Mouse (Mus musculus) kidney, embryonic 15.5 days (tissue): ENCODE data around the gene Fam214a. TPM values are rescaled to one million over a fixed set of nuclear protein-coding genes. Genes with fewer than 3 reads are reported as not detected.
A peak's percentile ranks its signal among the peaks of the same experiment; 100 is the strongest.

Experiments used
- ATAC-seq: fragments of 200-750 bp; cut with Nextera tagmentation; replicated peaks from 2 replicates; pipeline ENCODE4 v1.8.0; 2017; ENCODE audit warnings: moderate TSS enrichment; ENCODE audit not compliant: low FRiP score
- H3K27ac ChIP-seq: fragments of 300-500 bp; sonication (generic); 2 replicates; pipeline ENCODE4 v1.5.1; 2015; ENCODE audit warnings: mild to moderate bottlenecking, inconsistent platforms
- H3K27me3 ChIP-seq: fragments of 300-500 bp; sonication (generic); 2 replicates; pipeline ENCODE4 v1.6.1; 2015; ENCODE audit warnings: inconsistent platforms
- H3K36me3 ChIP-seq: fragments of 300-500 bp; sonication (generic); 2 replicates; pipeline ENCODE4 v1.6.1; 2015; ENCODE audit warnings: inconsistent platforms
- H3K4me1 ChIP-seq: fragments of 300-500 bp; sonication (generic); 2 replicates; pipeline ENCODE4 v1.6.1; 2015; ENCODE audit warnings: inconsistent platforms
- H3K4me2 ChIP-seq: fragments of 300-500 bp; sonication (generic); 2 replicates; pipeline ENCODE4 v1.6.1; 2015; ENCODE audit warnings: moderate library complexity, mild to moderate bottlenecking, inconsistent platforms
- H3K4me3 ChIP-seq: fragments of 300-500 bp; sonication (generic); replicated peaks from 2 replicates; pipeline ENCODE4 v1.5.1; 2015; ENCODE audit warnings: mild to moderate bottlenecking, inconsistent platforms
- H3K9ac ChIP-seq: fragments of 300-500 bp; sonication (generic); 2 replicates; pipeline ENCODE4 v1.6.1; 2015; ENCODE audit warnings: mild to moderate bottlenecking, inconsistent platforms
- H3K9me3 ChIP-seq: fragments of 300-500 bp; sonication (generic); replicated peaks from 2 replicates; pipeline ENCODE4 v1.6.1; 2016; ENCODE audit warnings: inconsistent platforms
- WGBS: fragments of 180-500 bp; shearing (Covaris S2); methylation state at CpG from one replicate; pipeline ENCODE4 v1.1.7; 2015; ENCODE audit warnings: mixed read lengths; 5-methylcytosine and 5-hydroxymethylcytosine counted together
- polyA plus RNA-seq: library from polyadenylated mRNA; unstranded; fragments of >200 nt; fragmentation: Nextera tagmentation; extraction: Ambion mirVana; gene quantifications from 2 replicates; pipeline ENCODE4 v1.2.1, GENCODE M21; 2015

Fam214a gene
- polyA plus RNA-seq, 1 experiment from 2014 or later, result 12.0 TPM

- no peaks in the 10 kb centered on the region for H3K9me3 ChIP-seq
- no peak overlapping the region for H3K9ac ChIP-seq
- H3K4me2 ChIP-seq, result no peak overlapping the region
- no peaks in the 10 kb centered on the region for H3K27me3 ChIP-seq
- peaks cover 4% of the 10 kb centered on the region; the same call in 1 of the 2 replicates for H3K4me1 ChIP-seq
- 48% methylated on average over 2 of the region's 2 CpGs for WGBS
- no peak for ATAC-seq
- no peak overlapping the region for H3K27ac ChIP-seq
- H3K4me3 ChIP-seq, result no peak overlapping the region
- no peaks in the 10 kb centered on the region for H3K36me3 ChIP-seq
Measured at GRCm38 (mm10) chr9:74985770-74986169, 33.1 kb downstream of the Fam214a start.

- Histone ChIP-seq H3K4me3 (no peak overlapping the region), H3K4me1 (peaks cover 4% of the 10 kb centered on the region; the same call in 1 of the 2 replicates), H3K9me3 (no peaks in the 10 kb centered on the region), H3K27me3 (no peaks in the 10 kb centered on the region), H3K4me2 (no peak overlapping the region), H3K27ac (no peak overlapping the region), H3K9ac (no peak overlapping the region), H3K36me3 (no peaks in the 10 kb centered on the region)
- 91% methylated on average over 7 of the region's 7 CpGs for WGBS
- ATAC-seq, result no peak
Measured at GRCm38 (mm10) chr9:74988893-74989460, 36.3 kb downstream of the Fam214a start.

DNA sequence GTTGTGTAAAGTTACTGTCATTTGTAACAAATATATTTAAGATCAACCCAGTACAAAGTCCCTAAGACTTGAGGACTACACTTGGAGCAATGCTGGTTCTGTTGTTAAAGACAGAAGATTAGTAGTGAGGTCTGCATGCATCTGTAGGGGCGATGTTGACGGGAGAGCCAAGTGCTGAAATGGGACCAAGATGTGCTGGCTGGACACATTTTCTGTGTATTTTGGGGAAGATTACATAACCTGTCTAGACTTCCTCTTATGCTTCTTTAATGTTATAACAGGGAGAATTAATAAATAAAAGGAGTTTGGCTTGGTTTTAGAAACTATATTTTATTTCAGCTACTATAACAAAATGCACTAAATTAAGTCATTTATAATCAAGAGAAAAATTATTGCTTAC lies 37.3 kb downstream of the Fam214a start:
- Histone ChIP-seq H3K36me3 (no peaks in the 10 kb centered on the region), H3K9ac (no peak overlapping the region), H3K4me1 (peaks cover 4% of the 10 kb centered on the region; the same call in 1 of the 2 replicates), H3K27me3 (no peaks in the 10 kb centered on the region), H3K27ac (no peak overlapping the region), H3K9me3 (no peaks in the 10 kb centered on the region), H3K4me3 (no peak overlapping the region), H3K4me2 (no peak overlapping the region)
- ATAC-seq, result no peak
- 85% methylated on average over 2 of the region's 2 CpGs for WGBS

- ATAC-seq, result no peak
- no peaks in the 10 kb centered on the region for H3K9me3 ChIP-seq
- H3K9ac ChIP-seq, result no peak overlapping the region
- no peak overlapping the region for H3K4me3 ChIP-seq
- H3K27me3 ChIP-seq, result no peaks in the 10 kb centered on the region
- H3K27ac ChIP-seq, result no peak overlapping the region
- WGBS, result 88% methylated on average over 10 of the region's 10 CpGs
- H3K4me1 ChIP-seq, result 0 out of 2 replicates have a peak, but pooled peaks cover 2% of the 10 kb centered on the region
- H3K36me3 ChIP-seq, result no peaks in the 10 kb centered on the region
- no peak overlapping the region for H3K4me2 ChIP-seq
Measured at GRCm38 (mm10) chr9:74994611-74995257, 42.0 kb downstream of the Fam214a start.

GRCm38 (mm10) chr9:74996349-74996748 lies 43.7 kb downstream of the Fam214a start:
- Histone ChIP-seq H3K4me2 (no peak overlapping the region), H3K4me1 (0 out of 2 replicates have a peak, but pooled peaks cover 2% of the 10 kb centered on the region), H3K27ac (no peak overlapping the region), H3K9me3 (no peaks in the 10 kb centered on the region), H3K4me3 (no peak overlapping the region), H3K9ac (no peak overlapping the region), H3K27me3 (no peaks in the 10 kb centered on the region), H3K36me3 (no peaks in the 10 kb centered on the region)
- ATAC-seq, result no peak
- 72% methylated on average over 2 of the region's 2 CpGs for WGBS

DNA sequence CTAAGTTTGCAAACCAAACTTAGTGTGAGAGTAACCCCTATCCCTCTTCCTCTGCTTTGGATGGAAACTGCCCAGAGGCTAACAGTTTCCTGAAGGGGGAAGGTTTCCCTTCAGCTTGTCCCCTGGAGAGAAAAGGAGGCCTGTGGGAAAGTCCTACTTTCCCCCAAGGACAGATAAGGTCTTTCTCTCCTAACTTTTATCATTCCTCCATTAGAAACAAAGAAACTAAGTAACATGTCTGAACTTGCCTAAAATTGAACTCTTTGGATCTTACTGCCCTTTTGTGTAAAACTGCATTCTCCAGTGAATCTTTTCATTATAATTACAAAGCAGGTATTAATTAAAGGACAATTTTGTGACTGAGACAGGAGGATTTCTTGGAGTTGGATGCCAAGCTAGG lies 45.3 kb downstream of the Fam214a start:
- Histone ChIP-seq H3K9ac (no peak overlapping the region), H3K27ac (no peak overlapping the region), H3K27me3 (no peaks in the 10 kb centered on the region), H3K9me3 (no peaks in the 10 kb centered on the region), H3K4me1 (peaks cover 5% of the 10 kb centered on the region; the same call in 1 of the 2 replicates), H3K36me3 (no peaks in the 10 kb centered on the region), H3K4me3 (no peak overlapping the region), H3K4me2 (no peak overlapping the region)
- ATAC-seq, result no peak

DNA sequence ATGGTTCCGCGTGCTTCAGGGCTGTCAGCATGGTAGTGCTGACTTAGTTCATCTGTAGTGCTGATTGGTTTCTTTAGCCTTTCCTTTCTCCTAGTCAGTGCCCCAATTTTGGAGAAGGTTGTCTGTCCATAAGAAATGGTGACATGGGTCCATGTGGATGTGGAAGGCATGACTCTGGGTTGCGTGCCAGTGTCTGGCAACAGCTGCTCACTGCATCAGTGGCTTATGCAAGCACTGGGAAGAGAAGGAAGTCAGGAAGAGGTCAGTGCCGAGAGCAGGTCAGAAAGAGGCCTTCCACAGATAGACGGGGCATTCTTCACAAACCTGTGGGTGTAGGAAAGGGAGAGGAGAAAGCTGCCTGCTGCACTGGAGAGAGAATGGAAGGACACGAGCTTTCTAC lies 48.3 kb downstream of the Fam214a start:
- Histone ChIP-seq H3K36me3 (peaks cover 4% of the 10 kb centered on the region), H3K27me3 (no peaks in the 10 kb centered on the region), H3K4me1 (peaks cover 5% of the 10 kb centered on the region; the same call in 1 of the 2 replicates), H3K4me2 (no peak overlapping the region), H3K27ac (no peak overlapping the region), H3K9me3 (no peaks in the 10 kb centered on the region), H3K9ac (no peak overlapping the region), H3K4me3 (no peak overlapping the region)
- ATAC-seq, result no peak
- WGBS, result 68% methylated on average over 6 of the region's 6 CpGs

- peaks cover 9% of the 10 kb centered on the region for H3K36me3 ChIP-seq
- no peak overlapping the region for H3K4me2 ChIP-seq
- H3K9me3 ChIP-seq, result no peaks in the 10 kb centered on the region
- no peak overlapping the region for H3K9ac ChIP-seq
- WGBS, result 57% methylated on average over 5 of the region's 5 CpGs
- H3K27ac ChIP-seq, result 0 out of 2 replicates have a peak overlapping the region, but pooled peaks have one; percentile 2
- peaks cover 5% of the 10 kb centered on the region; the same call in 1 of the 2 replicates for H3K4me1 ChIP-seq
- no peak overlapping the region for H3K4me3 ChIP-seq
- no peaks in the 10 kb centered on the region for H3K27me3 ChIP-seq
- no peak for ATAC-seq
Measured at GRCm38 (mm10) chr9:75001611-75002204, 49.0 kb downstream of the Fam214a start.

- H3K27me3 ChIP-seq, result no peaks in the 10 kb centered on the region
- peaks cover 5% of the 10 kb centered on the region; the same call in 1 of the 2 replicates for H3K4me1 ChIP-seq
- H3K4me3 ChIP-seq, result no peak overlapping the region
- H3K9ac ChIP-seq, result no peak overlapping the region
- H3K27ac ChIP-seq, result no peak overlapping the region
- H3K36me3 ChIP-seq, result peaks cover 14% of the 10 kb centered on the region
- WGBS, result 55% methylated on average over 3 of the region's 3 CpGs
- no peak for ATAC-seq
- no peaks in the 10 kb centered on the region for H3K9me3 ChIP-seq
- H3K4me2 ChIP-seq, result no peak overlapping the region
Measured at GRCm38 (mm10) chr9:75002262-75002661, 49.6 kb downstream of the Fam214a start.

DNA sequence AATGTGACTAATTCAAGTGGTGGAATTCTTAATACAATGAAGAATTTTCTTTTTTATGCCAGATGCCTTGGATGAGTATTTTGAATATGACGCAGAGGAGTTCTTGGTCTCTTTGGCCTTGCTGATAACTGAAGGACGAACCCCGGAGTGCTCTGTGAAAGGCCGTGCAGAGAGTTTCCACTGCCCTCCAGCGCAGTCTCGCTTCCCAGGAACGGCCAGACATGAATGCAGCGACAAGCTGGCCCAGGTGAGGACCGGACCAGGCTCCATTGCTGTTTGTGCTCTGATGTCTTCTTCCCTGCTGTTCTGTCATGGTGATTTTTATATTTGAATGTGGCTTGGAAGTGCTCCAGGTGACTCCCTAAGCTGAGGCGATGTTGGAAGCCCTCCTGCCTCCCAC lies 51.5 kb downstream of the Fam214a start:
- Histone ChIP-seq H3K27ac (no peak overlapping the region), H3K27me3 (no peaks in the 10 kb centered on the region), H3K9ac (no peak overlapping the region), H3K4me3 (no peak overlapping the region), H3K9me3 (no peaks in the 10 kb centered on the region), H3K4me2 (no peak overlapping the region), H3K4me1 (peaks cover 3% of the 10 kb centered on the region; the same call in 1 of the 2 replicates), H3K36me3 (peaks cover 24% of the 10 kb centered on the region)
- no peak for ATAC-seq
- 92% methylated on average over 10 of the region's 10 CpGs for WGBS

- H3K27ac ChIP-seq, result no peak overlapping the region
- no peak for ATAC-seq
- no peaks in the 10 kb centered on the region for H3K9me3 ChIP-seq
- H3K9ac ChIP-seq, result no peak overlapping the region
- H3K4me1 ChIP-seq, result no peaks in the 10 kb centered on the region
- 96% methylated on average over 2 of the region's 2 CpGs for whole genome bisulfite sequencing
- peaks cover 38% of the 10 kb centered on the region for H3K36me3 ChIP-seq
- H3K4me3 ChIP-seq, result no peak overlapping the region
- no peaks in the 10 kb centered on the region for H3K27me3 ChIP-seq
- no peak overlapping the region for H3K4me2 ChIP-seq
Measured at GRCm38 (mm10) chr9:75016591-75016990, 63.9 kb downstream of the Fam214a start.

DNA sequence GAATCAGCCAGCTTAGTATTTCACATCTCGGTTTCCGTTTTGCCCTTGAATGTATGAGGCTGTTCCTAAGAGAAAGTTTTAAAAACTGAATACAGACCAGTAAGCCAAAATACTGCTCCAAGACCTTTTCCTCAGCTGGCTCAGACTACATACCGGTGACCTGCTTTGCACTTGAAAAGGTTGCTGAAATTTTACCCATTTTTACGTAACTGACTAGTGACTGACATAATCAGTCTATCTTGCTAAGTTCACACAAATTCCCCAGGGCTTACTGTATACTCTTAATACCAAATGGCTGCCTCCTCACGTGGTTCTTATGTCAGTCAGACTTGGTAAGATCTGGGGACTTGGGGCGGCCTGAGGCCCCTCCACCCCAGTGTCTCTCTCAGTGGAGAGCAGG lies 66.5 kb downstream of the Fam214a start:
- no peak overlapping the region for H3K27ac ChIP-seq
- no peak for ATAC-seq
- H3K9ac ChIP-seq, result no peak overlapping the region
- no peaks in the 10 kb centered on the region for H3K27me3 ChIP-seq
- H3K4me3 ChIP-seq, result no peak overlapping the region
- no peaks in the 10 kb centered on the region for H3K9me3 ChIP-seq
- H3K4me2 ChIP-seq, result no peak overlapping the region
- peaks cover 39% of the 10 kb centered on the region for H3K36me3 ChIP-seq
- no peaks in the 10 kb centered on the region for H3K4me1 ChIP-seq
- WGBS, result 90% methylated on average over 6 of the region's 6 CpGs
